Mouse (Mus musculus) right cerebral cortex, postnatal 25 days (tissue): ENCODE measurements around the gene Frmpd2.

Experiments
- DNase-seq: peaks from one replicate; pipeline ENCODE4 v3.0.0; 2022

Frmpd2 gene

DNA sequence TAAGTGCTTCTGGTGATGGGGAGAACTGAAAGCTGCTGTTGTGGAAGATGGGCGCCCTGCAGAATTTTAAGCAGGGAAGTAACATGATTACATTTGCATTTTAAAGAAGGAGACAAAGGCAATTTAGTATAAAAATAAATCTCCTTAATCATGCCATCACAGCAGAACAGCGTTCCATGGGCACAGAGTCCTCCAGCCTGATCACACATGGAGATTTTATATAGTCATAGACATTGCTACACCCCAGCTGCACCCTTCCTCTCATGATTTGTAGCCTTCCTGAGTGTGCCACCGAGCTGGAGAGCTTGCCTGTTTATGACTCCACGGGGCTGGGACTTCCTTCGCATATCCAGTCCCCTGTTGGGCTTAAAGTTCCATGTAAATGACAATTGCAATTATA lies 42.4 kb downstream of the Frmpd2 start:
- no peak for DNase-seq

DNA sequence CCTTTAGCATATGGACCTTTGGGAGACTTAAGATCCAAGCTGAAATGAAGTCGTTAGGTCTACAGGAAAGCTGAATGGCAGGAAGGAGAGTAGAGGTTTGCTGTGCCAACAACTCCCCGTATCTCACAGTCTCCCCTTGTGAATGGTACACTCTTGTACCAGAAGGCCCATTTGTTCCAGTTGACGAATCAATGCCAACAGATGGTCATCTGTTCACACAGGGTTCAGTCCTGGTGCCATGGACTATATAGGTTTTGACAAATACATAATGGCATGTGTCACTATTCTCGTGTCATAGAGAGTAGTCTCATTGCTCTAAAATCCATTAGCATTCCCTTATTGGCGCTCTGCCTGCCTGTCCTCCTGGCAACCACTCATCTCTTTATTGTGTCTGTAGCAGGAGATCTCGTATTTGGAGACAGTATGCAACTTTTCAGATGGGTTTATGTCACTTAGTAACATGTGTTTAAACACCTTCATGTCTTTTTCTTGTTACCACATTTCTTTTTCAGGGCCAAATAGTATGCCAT lies 43.3 kb downstream of the Frmpd2 start:
- no peak for DNase-seq

DNA sequence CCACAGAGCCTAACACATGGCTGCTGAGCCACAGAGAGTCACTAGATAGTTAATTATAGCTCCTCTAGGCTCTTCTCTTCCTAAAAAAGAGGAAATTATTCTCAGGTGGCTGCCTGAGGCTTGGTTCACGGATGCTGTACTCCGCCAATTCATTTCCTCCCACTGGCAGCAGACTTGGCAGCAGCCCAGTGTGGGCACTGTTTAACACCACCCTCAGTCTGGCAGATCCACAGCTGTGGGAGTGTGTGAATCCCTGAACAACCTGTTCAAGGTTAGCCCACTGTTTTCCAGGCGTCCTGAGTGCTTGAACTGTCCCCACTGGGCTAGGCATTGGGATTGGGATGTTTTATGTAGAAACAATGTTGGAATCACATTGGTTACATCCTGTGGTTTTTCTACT lies 50.0 kb downstream of the Frmpd2 start:
- peak; percentile 80 for DNase-seq

DNA sequence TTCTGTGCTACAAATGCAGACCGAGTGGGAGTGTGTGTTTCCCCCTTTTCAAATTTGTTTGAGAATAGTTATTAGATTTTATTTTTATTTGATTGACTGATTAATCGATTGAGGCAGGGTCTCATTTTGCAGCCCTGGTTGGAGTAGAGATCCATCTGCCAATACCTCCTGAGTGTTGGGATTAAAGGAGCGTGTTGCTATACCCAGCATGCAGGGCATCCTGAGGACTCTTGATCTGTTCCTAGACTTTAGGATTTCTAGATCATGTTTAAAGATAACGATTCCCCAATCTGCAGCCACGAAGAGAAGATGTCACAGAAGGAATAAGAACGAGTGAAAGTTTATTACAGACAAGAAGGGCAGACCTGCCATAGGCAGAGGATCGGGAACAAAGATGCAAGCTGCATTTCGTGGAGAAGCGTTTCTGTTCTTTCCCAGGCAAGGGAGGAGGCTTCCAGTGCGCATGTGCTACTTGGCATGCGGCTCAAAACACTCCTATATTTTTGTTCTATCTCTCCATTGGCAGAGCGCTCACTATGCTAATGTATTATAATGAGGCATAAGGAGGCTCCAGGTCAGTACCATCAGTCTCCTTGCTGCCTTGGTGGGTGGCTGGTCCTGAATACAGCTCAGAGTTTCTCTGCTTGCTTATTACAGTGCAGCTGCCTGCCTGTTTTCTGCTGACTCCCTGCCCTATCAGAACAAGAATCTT lies 53.9 kb downstream of the Frmpd2 start:
- peak; percentile 46 for DNase-seq

DNA sequence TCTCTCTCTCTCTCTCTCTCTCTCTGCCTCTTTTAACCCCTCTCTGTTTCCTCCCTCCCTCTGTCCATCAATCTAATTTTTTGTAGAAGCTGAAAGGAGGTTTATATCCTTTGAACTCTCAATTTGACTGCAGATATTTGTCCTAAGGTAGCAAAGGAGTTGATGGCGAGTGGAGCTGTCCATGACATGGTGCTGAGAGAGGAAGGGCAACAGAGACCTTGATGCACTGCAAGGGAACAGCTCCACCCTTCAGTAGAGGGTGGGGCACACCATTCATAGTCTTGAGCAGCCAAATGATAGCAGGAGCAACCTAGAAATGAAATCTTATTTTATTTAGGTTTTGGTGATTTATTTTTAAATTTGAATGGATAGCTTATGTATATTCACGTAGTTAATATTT lies 55.1 kb downstream of the Frmpd2 start:
- no peak for DNase-seq

DNA sequence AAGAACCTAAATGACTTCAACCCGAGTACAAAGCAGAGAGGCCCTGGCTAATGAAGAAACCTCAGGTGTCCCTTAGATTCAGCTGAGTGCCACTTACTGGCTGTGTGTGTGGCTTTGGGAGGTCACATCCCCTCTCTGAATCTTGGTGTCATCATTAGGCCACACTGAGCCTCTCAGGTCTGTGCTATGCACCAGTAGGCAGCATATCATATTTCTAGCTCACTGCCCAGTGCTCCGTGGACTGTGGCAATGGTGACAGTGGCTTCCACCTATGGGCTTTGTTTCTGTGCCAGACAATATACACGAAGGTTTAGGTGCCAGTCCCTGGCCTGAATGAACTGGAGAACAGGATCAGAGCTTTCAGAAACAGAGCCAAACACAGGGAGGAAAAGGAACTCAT lies 56.4 kb downstream of the Frmpd2 start:
- no peak for DNase-seq

DNA sequence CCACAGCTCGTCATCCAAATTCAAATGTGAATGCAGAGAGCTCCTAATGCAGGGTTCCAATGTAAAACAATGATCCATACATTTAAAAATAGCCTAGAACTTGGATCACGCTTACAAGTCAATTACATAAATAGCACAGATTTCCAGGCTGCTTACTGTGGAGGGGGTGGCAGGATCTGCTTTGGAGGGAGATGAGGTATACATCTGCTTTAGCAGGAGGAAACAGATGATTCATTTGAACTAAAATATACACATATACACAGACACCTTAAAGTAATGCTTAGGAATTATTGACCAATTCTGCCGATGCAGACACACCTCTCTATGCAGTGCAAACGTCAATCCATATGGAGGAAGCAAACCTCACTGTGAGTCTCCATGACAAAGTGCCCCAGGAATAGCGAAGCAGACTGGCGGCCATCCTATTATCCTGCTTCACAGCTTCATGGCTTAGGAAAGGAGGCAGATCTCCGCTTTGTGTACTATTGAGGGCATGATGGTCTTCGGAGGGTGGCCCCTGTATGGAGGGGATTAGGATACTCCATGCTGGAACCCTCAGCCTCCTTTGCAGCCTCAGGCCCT lies 59.9 kb downstream of the Frmpd2 start:
- peak; percentile 70 for DNase-seq

DNA sequence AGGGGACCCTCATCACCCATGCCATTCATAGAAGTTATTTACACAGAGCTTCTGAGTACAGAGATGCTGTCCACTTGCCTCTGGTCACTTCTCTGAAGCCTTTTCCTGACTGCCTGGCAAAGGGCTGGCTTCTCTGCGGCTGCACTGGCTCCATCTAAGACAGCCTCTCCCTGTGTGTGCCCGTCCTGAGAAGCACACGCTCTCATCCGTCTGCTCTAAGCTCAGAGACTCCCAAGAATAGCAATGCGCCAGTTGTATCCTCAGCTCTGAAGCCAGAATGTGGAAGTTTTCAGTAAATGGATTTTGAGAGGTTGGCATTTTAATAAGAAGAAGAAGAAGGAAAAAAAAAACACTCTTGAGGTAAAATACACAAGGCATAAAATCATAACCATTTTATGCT lies 61.3 kb downstream of the Frmpd2 start:
- peak; percentile 39 for DNase-seq

DNA sequence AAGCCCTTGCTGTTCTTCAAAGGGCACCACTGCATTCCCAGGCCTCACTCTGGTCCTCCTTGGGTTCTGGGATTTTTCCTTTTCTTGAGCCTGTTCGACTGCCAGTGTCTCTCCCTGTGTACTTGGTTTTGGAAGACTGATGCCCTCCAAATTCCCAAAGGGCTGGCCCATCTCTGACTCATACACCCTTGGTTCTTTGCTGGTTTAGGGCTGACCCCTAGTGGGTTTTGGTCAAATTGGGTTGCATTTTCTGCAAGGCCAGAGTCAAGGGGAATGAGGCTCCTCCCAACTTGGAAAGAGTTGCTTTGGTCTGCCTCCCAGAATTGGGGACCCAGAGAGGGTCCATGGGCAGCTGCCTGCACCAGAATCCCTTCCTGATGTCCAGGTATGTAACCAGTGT lies 62.0 kb downstream of the Frmpd2 start:
- DNase-seq, result no peak

DNA sequence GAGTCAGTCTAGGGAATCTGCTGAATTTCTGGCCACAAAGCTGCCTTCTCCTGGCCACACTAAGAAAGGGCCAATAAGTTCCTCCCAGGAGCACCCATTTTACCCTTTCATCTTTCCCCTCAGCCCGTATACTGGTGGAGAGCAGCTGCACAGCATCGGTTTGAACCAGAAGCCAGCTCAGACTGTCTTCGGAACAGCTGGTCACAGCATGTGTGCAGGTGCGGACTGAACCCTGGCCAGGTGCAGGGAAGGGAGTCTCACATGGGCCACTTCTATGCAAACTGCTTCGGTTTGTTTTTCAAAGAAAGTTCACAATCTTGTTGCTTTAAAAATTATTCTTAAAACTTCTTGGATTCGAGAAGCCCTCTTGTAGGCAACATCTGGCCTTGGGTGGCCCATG lies 63.8 kb downstream of the Frmpd2 start:
- DNase-seq, result no peak

DNA sequence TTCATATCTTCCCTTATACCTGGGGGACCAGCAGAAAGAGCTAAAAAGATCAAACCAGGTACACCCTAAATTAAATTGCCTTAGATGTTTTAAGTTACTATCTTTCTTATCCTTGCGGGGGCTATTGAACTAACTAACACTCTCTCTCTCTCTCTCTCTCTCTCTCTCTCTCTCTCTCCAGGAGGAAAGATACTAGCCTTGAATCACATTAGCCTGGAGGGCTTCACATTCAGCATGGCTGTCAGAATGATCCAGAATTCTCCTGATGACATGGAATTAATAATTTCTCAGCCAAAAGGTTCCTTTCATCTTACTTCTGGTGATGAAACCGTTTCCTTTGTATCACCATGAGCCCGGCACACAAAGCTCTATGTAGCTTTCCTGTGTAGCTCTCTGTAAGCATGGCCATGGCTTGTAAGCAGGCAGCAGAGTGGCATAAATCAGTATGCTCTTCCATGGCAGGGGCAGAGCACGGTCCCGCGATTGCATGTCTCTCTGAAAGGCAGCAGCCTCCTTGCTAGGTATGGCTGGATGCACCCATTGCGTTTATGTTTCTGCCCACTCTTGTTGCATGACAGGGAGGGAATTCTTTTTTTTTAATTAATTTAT lies 68.2 kb downstream of the Frmpd2 start:
- no peak for DNase-seq

DNA sequence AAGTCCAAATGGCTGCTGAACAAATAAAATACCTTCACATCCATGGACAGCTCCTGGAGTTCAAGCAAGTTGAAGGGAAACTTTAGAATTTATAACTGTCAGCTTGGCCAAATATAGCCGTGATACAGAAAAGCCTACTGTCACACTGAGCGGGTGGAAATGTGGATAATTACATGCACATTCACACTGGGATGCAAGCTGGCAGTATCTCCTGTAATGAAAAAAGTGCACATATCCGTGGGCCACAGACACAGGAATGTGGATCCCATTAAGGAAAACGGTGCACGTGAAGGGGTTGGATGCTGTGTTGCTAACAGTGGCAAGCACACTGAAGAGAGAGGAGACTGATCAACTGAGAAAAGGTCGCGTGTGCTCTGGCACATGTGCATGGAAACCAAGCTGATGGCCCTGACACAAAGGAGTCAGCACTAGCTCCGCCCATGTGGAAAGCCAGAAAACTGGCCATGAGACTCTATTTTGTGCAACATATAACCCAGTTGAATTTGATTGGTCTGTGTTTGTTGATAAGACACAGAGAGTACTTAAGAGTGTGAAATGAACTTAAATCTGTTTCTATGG lies 74.2 kb downstream of the Frmpd2 start:
- DNase-seq, result no peak

DNA sequence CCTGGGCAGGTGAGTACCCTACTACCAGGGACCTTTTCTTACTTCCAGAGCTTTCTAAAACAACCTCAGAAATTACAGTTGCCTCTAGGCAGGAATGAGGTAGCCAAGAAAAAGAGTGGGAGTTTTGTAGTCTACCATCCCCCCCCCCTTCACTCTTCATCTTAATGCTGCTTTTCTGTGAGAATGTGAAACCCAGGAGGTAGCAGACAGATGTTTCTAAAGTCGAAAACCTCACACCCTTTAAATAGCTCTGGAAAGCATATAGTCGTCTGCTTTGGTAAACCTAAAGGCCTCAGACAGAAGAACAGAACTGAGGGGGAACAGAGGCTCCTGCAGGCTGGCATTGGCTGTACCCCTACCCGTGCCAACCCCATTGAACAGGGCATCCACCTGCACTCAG lies 77.2 kb downstream of the Frmpd2 start:
- DNase-seq, result no peak

DNA sequence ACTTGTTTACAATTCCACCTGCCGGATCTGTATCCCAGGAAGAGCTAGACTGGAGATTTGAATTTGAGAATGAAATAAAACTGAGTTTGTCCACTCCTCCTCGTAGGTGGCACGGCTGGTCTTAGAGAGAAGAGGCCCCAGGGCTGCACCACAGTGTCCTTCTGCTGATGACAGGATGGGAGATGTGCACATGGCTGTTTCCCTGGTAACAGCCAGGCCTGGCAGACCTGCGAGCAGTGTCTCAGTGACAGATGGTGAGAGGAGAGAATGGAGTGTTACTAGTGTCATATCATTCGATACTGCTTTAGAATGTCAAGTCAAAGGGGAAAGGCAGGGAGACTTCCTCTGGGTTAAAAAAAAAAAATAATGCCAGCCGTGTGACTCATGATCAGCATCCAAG lies 78.4 kb downstream of the Frmpd2 start:
- DNase-seq, result no peak

DNA sequence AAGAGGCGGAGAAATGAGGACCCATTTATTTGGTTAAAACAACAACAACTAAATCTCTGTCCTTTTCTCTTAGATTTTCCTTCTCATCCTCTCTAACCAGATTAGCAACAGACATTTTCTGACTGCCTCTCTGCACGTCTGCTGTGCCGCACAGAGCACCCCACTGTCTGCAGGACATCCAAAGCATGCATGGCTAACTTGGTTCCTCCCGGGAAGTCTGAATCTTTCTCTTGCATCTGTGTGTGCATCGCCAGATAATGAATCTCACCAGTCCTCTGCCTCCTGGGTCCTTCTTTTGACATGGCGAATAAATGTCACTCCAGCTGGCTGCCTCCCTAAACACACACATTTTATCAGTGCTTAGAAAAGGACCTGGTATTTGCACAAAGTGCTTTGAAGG lies 99.2 kb downstream of the Frmpd2 start:
- DNase-seq, result no peak

DNA sequence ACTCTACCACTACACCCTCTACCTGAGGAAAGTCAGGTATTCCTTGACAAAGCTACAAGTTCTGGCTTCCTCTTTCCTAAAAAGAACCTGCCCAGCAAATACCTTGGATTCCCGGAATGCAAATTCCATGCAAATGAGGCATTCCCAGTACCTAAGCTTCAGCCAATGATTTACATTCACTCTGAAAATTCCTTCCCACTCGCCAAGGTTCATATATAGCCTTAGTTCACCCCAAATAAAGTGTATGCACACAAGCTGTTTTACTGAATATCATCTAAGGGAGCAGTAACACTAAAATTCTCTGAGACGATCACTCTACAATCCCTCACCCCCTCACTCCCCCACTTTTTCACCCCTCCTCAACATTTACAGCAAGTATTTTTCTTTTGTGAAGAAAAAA lies 102.1 kb downstream of the Frmpd2 start:
- DNase-seq, result no peak

DNA sequence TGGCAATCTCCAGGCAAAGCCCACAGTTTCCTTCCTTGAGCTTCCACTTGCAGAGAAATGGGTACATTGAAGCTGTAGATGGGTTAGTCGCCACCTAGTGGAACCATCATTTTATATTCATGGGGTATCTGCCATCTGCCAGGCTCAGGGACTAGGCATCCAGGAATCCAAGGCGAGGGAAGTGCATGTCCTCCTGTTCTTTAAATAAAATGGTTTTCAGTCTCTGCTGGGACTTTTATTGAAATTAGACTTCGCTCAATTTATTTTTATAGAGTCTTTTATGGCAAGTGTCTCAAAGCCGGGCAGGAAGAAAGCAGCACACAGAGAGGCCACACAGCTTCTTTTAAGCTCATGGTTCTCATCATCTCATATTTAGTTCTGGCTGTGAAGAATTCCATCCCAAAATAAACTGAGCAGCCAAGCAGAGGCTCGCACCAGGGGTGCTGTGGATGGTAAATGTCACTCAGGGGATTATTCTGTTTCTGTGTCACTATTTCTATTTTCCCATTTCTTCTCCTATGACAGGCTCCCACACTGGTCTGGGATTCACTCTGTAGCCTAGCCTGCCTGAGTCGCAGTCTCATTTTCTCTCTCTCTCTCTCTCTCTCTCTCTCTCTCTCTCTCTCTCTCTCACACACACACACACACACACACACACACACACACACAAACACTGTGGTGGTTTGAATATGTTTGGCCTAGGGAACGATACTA lies 108.4 kb downstream of the Frmpd2 start:
- no peak for DNase-seq

DNA sequence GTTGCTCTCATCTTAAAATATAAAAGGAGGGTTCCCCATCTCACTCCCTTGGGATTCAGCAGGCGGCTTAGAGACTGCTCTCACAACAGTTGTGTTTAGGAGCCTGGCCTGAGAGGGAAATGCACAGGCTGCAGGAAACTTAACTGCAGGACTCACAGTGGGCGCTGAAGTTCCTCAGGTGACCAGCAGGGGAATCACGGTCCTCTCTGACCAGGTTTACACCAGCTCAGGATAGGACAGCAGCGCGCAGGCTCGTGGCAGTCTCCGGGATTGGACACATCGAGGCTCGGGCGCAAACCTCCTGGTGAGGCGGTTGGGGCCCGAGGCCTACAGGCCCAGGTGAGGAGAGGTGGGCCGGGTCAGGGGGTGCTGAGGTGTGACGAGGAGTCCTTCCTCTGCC lies 117.5 kb downstream of the Frmpd2 start, which contains the start of gene Ptpn20:
TSS of gene Ptpn20 (plus strand) at position 257 of the 400 bp plus-strand sequence.
- DNase-seq, result no peak

DNA sequence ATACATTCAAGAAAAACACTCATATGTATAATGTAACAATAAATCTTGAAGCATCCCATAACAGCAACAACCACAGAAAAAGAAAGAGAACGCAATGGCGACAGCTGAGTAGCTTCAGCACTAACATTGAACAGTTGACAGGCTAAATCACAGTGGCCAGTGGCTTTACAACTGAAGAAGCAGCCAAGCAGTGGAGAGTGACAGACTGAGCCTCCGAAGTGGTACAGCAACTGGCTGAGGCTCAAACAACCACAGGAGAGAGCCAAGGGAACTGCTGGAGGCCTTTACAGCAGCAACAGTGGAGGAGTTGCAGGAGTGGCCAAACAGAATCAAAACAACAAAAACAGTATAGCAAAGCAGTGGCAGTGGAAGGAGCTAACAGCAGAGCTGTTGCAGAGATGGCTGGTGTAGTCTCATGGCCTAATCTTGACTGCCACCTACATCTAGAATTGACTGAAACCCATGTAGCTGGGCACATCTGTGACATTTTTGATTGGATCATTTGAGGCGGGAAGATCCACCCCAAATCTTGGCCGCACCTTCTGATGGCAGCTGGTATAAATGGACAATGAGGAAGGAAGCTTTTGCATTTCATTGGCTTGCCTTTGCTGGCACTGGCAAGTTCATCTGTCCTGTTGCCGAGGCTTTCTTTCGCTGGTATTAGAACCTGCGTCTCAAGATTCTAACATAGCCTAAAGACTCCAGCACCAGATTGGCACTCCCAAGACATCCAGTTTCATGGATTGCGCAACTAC lies 127.1 kb downstream of the Frmpd2 start:
- no peak for DNase-seq

DNA sequence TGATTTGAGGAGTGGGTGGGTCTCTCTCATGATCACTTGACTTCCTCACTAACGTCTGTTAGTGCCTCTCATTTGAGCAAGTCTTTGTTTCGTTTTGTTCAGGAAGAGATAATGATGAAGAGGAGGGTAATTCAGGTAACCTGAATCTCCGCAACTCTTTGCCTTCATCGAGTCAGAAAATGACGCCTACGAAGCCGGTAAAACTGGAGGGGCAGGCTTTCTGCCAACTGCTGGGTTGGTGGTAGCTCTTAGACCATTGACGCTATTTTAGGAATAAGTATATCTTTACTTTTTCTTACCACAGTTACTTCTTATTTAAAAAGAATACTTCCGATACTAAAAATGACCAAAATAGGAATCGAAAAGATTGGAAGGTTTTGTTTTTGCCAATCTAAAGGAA lies 135.9 kb downstream of the Frmpd2 start:
- DNase-seq, result peak; percentile 10
